Mouse (Mus musculus): Measurements from ENCODE around the gene Zap70.

DNA sequence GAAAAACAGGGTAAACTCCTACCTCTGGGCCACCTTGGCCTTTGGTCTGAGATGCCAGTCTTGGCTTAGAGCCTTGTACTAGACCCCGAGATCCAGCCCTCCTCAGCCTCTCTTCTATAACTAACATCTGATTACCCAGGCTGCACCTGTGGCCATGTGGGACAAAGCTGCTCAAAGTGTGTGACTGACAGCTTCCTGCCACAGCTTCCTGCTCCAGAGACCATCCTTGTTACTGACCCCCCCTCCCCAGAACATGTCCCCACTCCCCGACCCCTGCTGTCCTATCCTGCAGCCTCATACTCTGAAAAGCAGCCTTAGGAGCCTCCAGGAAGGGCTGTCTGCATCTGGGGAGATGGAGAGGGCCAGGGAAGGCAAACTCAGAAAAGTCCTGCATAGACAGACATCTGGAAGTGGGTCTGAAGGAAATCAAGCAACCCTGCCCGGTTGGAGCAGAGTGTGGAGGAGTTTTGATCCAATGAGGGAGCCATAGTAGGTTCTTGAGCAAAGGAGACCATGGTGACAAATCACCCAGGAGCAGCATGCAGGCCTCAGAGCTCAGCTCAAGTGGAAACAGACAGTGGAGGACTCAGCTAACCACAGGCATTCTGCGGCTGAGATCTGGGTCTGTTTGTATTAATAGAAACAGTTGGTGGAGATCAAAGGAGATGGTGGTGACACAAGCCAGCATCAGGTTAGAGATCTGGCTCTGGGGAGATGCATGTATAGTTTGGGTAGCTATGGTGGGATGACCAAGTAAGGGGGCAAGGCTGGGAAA lies 5.0 kb downstream of the Zap70 start:
- no peak for TF ChIP-seq CTCF (IDR thresholded peaks at IDR 0.05; ENCODE audit: low read depth, low read length)
- TF ChIP-seq POLR2AphosphoS5 (IDR thresholded peaks at IDR 0.05; ENCODE audit: insufficient replicate concordance, low read depth, low read length), result no peak
- no peak for TF ChIP-seq GATA1 (IDR thresholded peaks at IDR 0.05; ENCODE audit: borderline replicate concordance, low read length)
- TF ChIP-seq GATA2 (IDR thresholded peaks at IDR 0.05; ENCODE audit: borderline replicate concordance, low read depth, low read length), result no peak
- no peak for TF ChIP-seq TAL1 (conservative IDR thresholded peaks at IDR 0.05; ENCODE audit: low read depth, low read length)
